Mouse (Mus musculus) kidney, embryonic 14.5 days (tissue): Measurements from ENCODE around the gene Olfr866. TPM values are rescaled to one million over a fixed set of nuclear protein-coding genes. Genes with fewer than 3 reads are reported as not detected.

Experiments
- ATAC-seq: fragments of 200-750 bp; cut with Nextera tagmentation; 2 replicates; pipeline ENCODE4 v1.8.0; 2017; ENCODE audit warnings: moderate number of reproducible peaks, mild to moderate bottlenecking, moderate TSS enrichment, moderate library complexity; ENCODE audit not compliant: low FRiP score, low TSS enrichment
- H3K27ac ChIP-seq: fragments of 300-500 bp; sonication (generic); 2 replicates; pipeline ENCODE4 v1.5.1; 2014; ENCODE audit warnings: low read depth, mild to moderate bottlenecking, low read length, moderate library complexity, mixed read lengths
- H3K27me3 ChIP-seq: fragments of 300-500 bp; sonication (generic); 2 replicates; pipeline ENCODE4 v1.6.1; 2014; ENCODE audit warnings: mild to moderate bottlenecking, low read length; ENCODE audit not compliant: control insufficient read depth, insufficient read depth
- H3K36me3 ChIP-seq: fragments of 300-500 bp; sonication (generic); 2 replicates; pipeline ENCODE4 v1.6.1; 2014; ENCODE audit warnings: low read length, mixed read lengths; ENCODE audit not compliant: control insufficient read depth, insufficient read depth
- H3K4me1 ChIP-seq: fragments of 300-500 bp; sonication (generic); 2 replicates; pipeline ENCODE4 v1.6.1; 2014; ENCODE audit warnings: low read length, mixed read lengths; ENCODE audit not compliant: control insufficient read depth, insufficient read depth
- H3K4me2 ChIP-seq: fragments of 300-500 bp; sonication (generic); replicated peaks from 2 replicates; pipeline ENCODE4 v1.6.1; 2014; ENCODE audit warnings: low read depth, mild to moderate bottlenecking, low read length
- H3K4me3 ChIP-seq: fragments of 300-500 bp; sonication (generic); 2 replicates; pipeline ENCODE4 v1.5.1; 2014; ENCODE audit warnings: mild to moderate bottlenecking, low read length
- H3K9ac ChIP-seq: fragments of 300-500 bp; sonication (generic); 2 replicates; pipeline ENCODE4 v1.6.1; 2014; ENCODE audit warnings: low read depth, mild to moderate bottlenecking, low read length, moderate library complexity
- H3K9me3 ChIP-seq: fragments of 300-500 bp; sonication (generic); 2 replicates; pipeline ENCODE4 v1.6.1; 2016; ENCODE audit warnings: low read length; ENCODE audit not compliant: control insufficient read depth
- WGBS: fragments of 180-500 bp; shearing (Covaris S2); extraction: QIAGEN DNeasy Blood & Tissue Kit; methylation state at CpG from one replicate; pipeline ENCODE4 v1.1.7; 2014; 5-methylcytosine and 5-hydroxymethylcytosine counted together
- microRNA-seq: library from miRNA; unstranded; fragments of <30 nt; microRNA quantifications from one replicate; pipeline ENCODE4, GENCODE M21; 2016
- polyA plus RNA-seq: library from polyadenylated mRNA; unstranded; fragments of >200 nt; fragmentation: Nextera tagmentation; extraction: Ambion mirVana; gene quantifications from 2 replicates; pipeline ENCODE4 v1.2.1, GENCODE M21; 2014

Gene Olfr866
- not detected in 2 replicates for polyA plus RNA-seq

DNA sequence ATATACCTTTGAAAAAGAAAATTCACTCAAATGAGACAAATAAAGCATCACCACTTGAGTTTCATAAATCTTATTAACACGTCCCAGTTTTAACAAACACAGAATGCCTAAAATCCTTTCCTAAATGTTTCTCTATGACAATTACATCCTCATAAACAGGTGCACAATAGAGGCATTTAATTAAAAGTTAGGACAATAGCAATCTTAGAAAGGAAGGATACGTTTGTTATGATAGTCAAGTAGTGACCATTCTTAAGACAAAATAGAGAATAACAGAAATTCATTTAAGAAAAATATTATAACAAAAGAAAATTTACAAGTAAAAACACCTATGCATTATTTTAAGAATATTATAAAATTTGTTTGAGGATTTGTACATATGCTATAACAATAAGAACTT lies at the start of gene Olfr866:
Olfr866 (minus strand) TSS at position 101 of the 400 bp plus-strand sequence.
- Histone ChIP-seq H3K4me1 (no peaks in the 10 kb centered on the region), H3K4me3 (no peak within 1 kb of the TSS), H3K36me3 (no peaks in the 10 kb centered on the region), H3K9ac (no peak within 1 kb of the TSS), H3K27ac (no peak within 1 kb of the TSS), H3K27me3 (no peaks in the 10 kb centered on the region), H3K4me2 (no peak within 1 kb of the TSS), H3K9me3 (peaks cover 3% of the 10 kb centered on the region; the same call in 1 of the 2 replicates)
- ATAC-seq: no peak
- 87% methylated on average over 2 of the region's 2 CpGs for WGBS

GRCm38 (mm10) chr9:20073523-20074177 lies 45.8 kb upstream of the Olfr866 start:
- 48% methylated on average over 7 of the region's 7 CpGs for WGBS
- Histone ChIP-seq H3K4me2 (no peak overlapping the region), H3K36me3 (no peaks in the 10 kb centered on the region), H3K27ac (no peak overlapping the region), H3K9ac (no peak overlapping the region), H3K4me1 (no peaks in the 10 kb centered on the region), H3K27me3 (no peaks in the 10 kb centered on the region), H3K9me3 (peaks cover 13% of the 10 kb centered on the region), H3K4me3 (no peak overlapping the region)
- 0 out of 2 replicates have a peak, but pooled peaks have one; percentile 16 for ATAC-seq

- Histone ChIP-seq H3K4me2 (no peak overlapping the region), H3K27ac (no peak overlapping the region), H3K36me3 (no peaks in the 10 kb centered on the region), H3K4me3 (no peak overlapping the region), H3K9ac (no peak overlapping the region), H3K4me1 (no peaks in the 10 kb centered on the region), H3K27me3 (no peaks in the 10 kb centered on the region), H3K9me3 (peaks cover 13% of the 10 kb centered on the region)
- 93% methylated on average over 1 of the region's 1 CpGs for WGBS
- no peak for ATAC-seq
Observed at GRCm38 (mm10) chr9:20071291-20071690, 43.5 kb upstream of the Olfr866 start.

GRCm38 (mm10) chr9:20070236-20070635 lies 42.4 kb upstream of the Olfr866 start:
- Histone ChIP-seq H3K36me3 (no peaks in the 10 kb centered on the region), H3K4me1 (no peaks in the 10 kb centered on the region), H3K9ac (no peak overlapping the region), H3K4me2 (no peak overlapping the region), H3K27ac (no peak overlapping the region), H3K27me3 (no peaks in the 10 kb centered on the region), H3K9me3 (peaks cover 13% of the 10 kb centered on the region), H3K4me3 (no peak overlapping the region)
- ATAC-seq: no peak
- 80% methylated on average over 3 of the region's 3 CpGs for WGBS

DNA sequence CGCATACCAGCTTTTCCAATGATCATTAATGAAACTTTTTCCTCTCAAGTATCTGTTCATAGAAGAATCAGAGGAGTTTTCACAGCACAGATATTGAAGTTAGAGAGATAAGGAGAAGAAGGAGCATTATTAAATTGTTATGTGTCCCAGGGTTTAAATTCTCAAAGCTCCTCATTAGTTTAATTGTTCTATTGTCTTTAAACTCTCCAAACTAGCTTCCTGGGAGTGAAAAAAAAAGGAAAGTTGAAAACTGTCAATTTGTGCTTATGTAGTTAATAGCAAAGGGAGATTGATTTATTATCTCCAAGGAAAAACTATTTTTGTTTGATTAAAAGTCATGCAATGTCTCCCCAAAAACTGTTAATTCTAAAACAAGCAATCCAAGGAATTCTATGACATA lies 29.6 kb upstream of the Olfr866 start, which contains the start of gene Olfr867:
Olfr867 (minus strand) TSS at position 101 of the 400 bp plus-strand sequence.
- no peak within 1 kb of the TSS for H3K4me3 ChIP-seq

DNA sequence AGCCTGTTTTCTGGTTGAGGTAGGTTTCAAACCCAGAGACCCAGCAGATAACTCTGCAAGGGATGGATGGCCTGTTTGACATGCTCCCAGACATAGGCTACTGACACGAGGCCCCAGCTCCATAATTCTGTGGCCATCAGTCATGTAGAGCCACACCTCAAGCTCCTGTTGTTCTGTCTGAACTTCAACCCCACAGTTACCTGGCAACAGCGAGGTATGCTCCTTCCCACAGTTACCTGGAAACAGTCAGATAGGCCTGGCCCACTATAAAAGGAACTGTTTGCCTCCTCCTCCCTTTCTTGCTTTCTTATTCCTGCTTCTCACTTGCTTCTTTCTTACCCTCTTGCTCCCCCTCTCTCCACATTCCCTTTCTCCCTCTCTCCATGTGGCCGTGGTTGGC lies 20.1 kb upstream of the Olfr866 start:
- Histone ChIP-seq H3K27ac (no peak overlapping the region), H3K27me3 (no peaks in the 10 kb centered on the region), H3K4me1 (no peaks in the 10 kb centered on the region), H3K9ac (no peak overlapping the region), H3K4me3 (no peak overlapping the region), H3K9me3 (peaks cover 10% of the 10 kb centered on the region), H3K36me3 (no peaks in the 10 kb centered on the region), H3K4me2 (no peak overlapping the region)
- no peak for ATAC-seq
- 78% methylated on average over 3 of the region's 3 CpGs for WGBS

More for the DNA sequence above, 29.6 kb upstream of the Olfr866 start, which contains the start of gene Olfr867:
- Histone ChIP-seq H3K27me3 (no peaks in the 10 kb centered on the region), H3K36me3 (no peaks in the 10 kb centered on the region), H3K4me1 (no peaks in the 10 kb centered on the region), H3K9ac (no peak within 1 kb of the TSS), H3K4me2 (no peak within 1 kb of the TSS), H3K9me3 (no peaks in the 10 kb centered on the region), H3K27ac (no peak within 1 kb of the TSS)
- 83% methylated on average over 1 of the region's 1 CpGs for WGBS
- ATAC-seq: no peak

Small RNA genes within 50 kb of the gene (microRNA-seq; reads per million reads assigned to microRNA genes)
- not detected for gene Gm26231
- not detected for gene Gm44395

Other genes with a start within 250 kb of the Olfr866 start
- gene Olfr58, start 247.8 kb downstream of the Olfr866 start, polyA plus RNA-seq: not detected in 2 replicates
- gene Olfr859, start 223.1 kb downstream of the Olfr866 start, polyA plus RNA-seq: not detected in 2 replicates
- gene Olfr860, start 178.3 kb downstream of the Olfr866 start, polyA plus RNA-seq: not detected in 2 replicates
- gene Olfr862, start 140.0 kb downstream of the Olfr866 start, polyA plus RNA-seq: not detected in 2 replicates
- gene Olfr77, start 111.2 kb downstream of the Olfr866 start, polyA plus RNA-seq: 0.27 and 0.43 TPM in 2 replicates
- not detected in 2 replicates for gene Olfr867, start 29.5 kb upstream of the Olfr866 start, polyA plus RNA-seq
- gene Olfr868, start 70.6 kb upstream of the Olfr866 start, polyA plus RNA-seq: not detected in 2 replicates
- gene Olfr869, start 101.0 kb upstream of the Olfr866 start, polyA plus RNA-seq: not detected in 2 replicates
- gene Olfr870, start 146.0 kb upstream of the Olfr866 start, polyA plus RNA-seq: not detected in 2 replicates
- not detected in 2 replicates for gene Olfr871, start 184.2 kb upstream of the Olfr866 start, polyA plus RNA-seq
- gene Olfr872, start 209.1 kb upstream of the Olfr866 start, polyA plus RNA-seq: not detected in 2 replicates